Mouse (Mus musculus): ENCODE measurements around the gene Hmgb4. TPM values are rescaled to one million over a fixed set of nuclear protein-coding genes. Genes with fewer than 3 reads are reported as not detected.
A peak's percentile ranks its signal among the peaks of the same experiment; 100 is the strongest.

The Hmgb4 gene
- polyA plus RNA-seq, 1 experiment from 2014 or later, result not detected

- Histone ChIP-seq H3K9ac (replicated peaks; ENCODE audit: low read length) (no peak overlapping the region), H3K4me3 (ENCODE audit: low read depth, low read length) (no peak overlapping the region), H3K27ac (replicated peaks; ENCODE audit: low read depth, low read length) (no peak overlapping the region), H3K36me3 (replicated peaks; ENCODE audit: control insufficient read depth, insufficient read depth, low read depth, low read length) (no peaks in the 10 kb centered on the region), H3K9me3 (replicated peaks; ENCODE audit: control insufficient read depth, low read length) (no peaks in the 10 kb centered on the region), H3K4me2 (ENCODE audit: low read depth, low read length) (no peak overlapping the region), H3K4me1 (ENCODE audit: control insufficient read depth, insufficient read depth, low read length) (no peaks in the 10 kb centered on the region; the same call in 1 of the 2 replicates), H3K27me3 (ENCODE audit: control insufficient read depth, insufficient read depth, low read length) (no peaks in the 10 kb centered on the region)
- DNase-seq (ENCODE audit: low spot score), result peak; percentile 68
- WGBS, result 50% methylated on average over 2 of the region's 2 CpGs
- no peak for ATAC-seq (replicated peaks; ENCODE audit: insufficient number of reproducible peaks, low FRiP score, low TSS enrichment, low read depth)
Measured at GRCm38 (mm10) chr4:128245201-128245600, 15.6 kb downstream of the Hmgb4 start.

GRCm38 (mm10) chr4:128241854-128242356, 18.9 kb downstream of the Hmgb4 start:
- DNase-seq (ENCODE audit: low spot score) (no peak), ATAC-seq (replicated peaks; ENCODE audit: insufficient number of reproducible peaks, low FRiP score, low TSS enrichment, low read depth) (no peak)
- 56% methylated on average over 2 of the region's 2 CpGs for WGBS
- Histone ChIP-seq H3K27ac (replicated peaks; ENCODE audit: low read depth, low read length) (no peak overlapping the region), H3K4me3 (ENCODE audit: low read depth, low read length) (no peak overlapping the region), H3K36me3 (replicated peaks; ENCODE audit: control insufficient read depth, insufficient read depth, low read depth, low read length) (no peaks in the 10 kb centered on the region), H3K9ac (replicated peaks; ENCODE audit: low read length) (no peak overlapping the region), H3K4me1 (ENCODE audit: control insufficient read depth, insufficient read depth, low read length) (no peaks in the 10 kb centered on the region; the same call in 1 of the 2 replicates), H3K4me2 (ENCODE audit: low read depth, low read length) (no peak overlapping the region), H3K9me3 (replicated peaks; ENCODE audit: control insufficient read depth, low read length) (no peaks in the 10 kb centered on the region), H3K27me3 (ENCODE audit: control insufficient read depth, insufficient read depth, low read length) (no peaks in the 10 kb centered on the region)

- DNase-seq (ENCODE audit: low spot score) (no peak), ATAC-seq (replicated peaks; ENCODE audit: insufficient number of reproducible peaks, low FRiP score, low TSS enrichment, low read depth) (0 out of 2 replicates have a peak, but pooled peaks have one; percentile 23)
- no peak overlapping the region for H3K27ac ChIP-seq (replicated peaks; ENCODE audit: low read depth, low read length)
- H3K4me1 ChIP-seq (ENCODE audit: control insufficient read depth, insufficient read depth, low read length), result no peaks in the 10 kb centered on the region; the same call in 1 of the 2 replicates
- WGBS, result 11% methylated on average over 19 of the region's 19 CpGs
- no peaks in the 10 kb centered on the region for H3K27me3 ChIP-seq (ENCODE audit: control insufficient read depth, insufficient read depth, low read length)
- H3K9me3 ChIP-seq (replicated peaks; ENCODE audit: control insufficient read depth, low read length), result no peaks in the 10 kb centered on the region
- no peak overlapping the region for H3K4me2 ChIP-seq (ENCODE audit: low read depth, low read length)
- H3K36me3 ChIP-seq (replicated peaks; ENCODE audit: control insufficient read depth, insufficient read depth, low read depth, low read length), result no peaks in the 10 kb centered on the region
- H3K9ac ChIP-seq (replicated peaks; ENCODE audit: low read length), result no peak overlapping the region
- H3K4me3 ChIP-seq (ENCODE audit: low read depth, low read length), result no peak overlapping the region
Measured at GRCm38 (mm10) chr4:128241075-128241853, 19.5 kb downstream of the Hmgb4 start.

GRCm38 (mm10) chr4:128239113-128239512, 21.6 kb downstream of the Hmgb4 start:
- Histone ChIP-seq H3K9ac (replicated peaks; ENCODE audit: low read length) (no peak overlapping the region), H3K27ac (replicated peaks; ENCODE audit: low read depth, low read length) (no peak overlapping the region), H3K9me3 (replicated peaks; ENCODE audit: control insufficient read depth, low read length) (no peaks in the 10 kb centered on the region), H3K4me3 (ENCODE audit: low read depth, low read length) (no peak overlapping the region), H3K4me1 (ENCODE audit: control insufficient read depth, insufficient read depth, low read length) (no peaks in the 10 kb centered on the region; the same call in 1 of the 2 replicates), H3K4me2 (ENCODE audit: low read depth, low read length) (no peak overlapping the region), H3K36me3 (replicated peaks; ENCODE audit: control insufficient read depth, insufficient read depth, low read depth, low read length) (no peaks in the 10 kb centered on the region), H3K27me3 (ENCODE audit: control insufficient read depth, insufficient read depth, low read length) (no peaks in the 10 kb centered on the region)
- WGBS, result 69% methylated on average over 1 of the region's 1 CpGs
- no peak for ATAC-seq (replicated peaks; ENCODE audit: insufficient number of reproducible peaks, low FRiP score, low TSS enrichment, low read depth)
- no peak for DNase-seq (ENCODE audit: low spot score)

- DNase-seq (ENCODE audit: low spot score) (no peak), ATAC-seq (replicated peaks; ENCODE audit: insufficient number of reproducible peaks, low FRiP score, low TSS enrichment, low read depth) (no peak)
- no peak overlapping the region for H3K27ac ChIP-seq (replicated peaks; ENCODE audit: low read depth, low read length)
- no peaks in the 10 kb centered on the region for H3K36me3 ChIP-seq (replicated peaks; ENCODE audit: control insufficient read depth, insufficient read depth, low read depth, low read length)
- WGBS, result 86% methylated on average over 13 of the region's 13 CpGs
- H3K4me3 ChIP-seq (ENCODE audit: low read depth, low read length), result no peak overlapping the region
- H3K4me2 ChIP-seq (ENCODE audit: low read depth, low read length), result no peak overlapping the region
- H3K4me1 ChIP-seq (ENCODE audit: control insufficient read depth, insufficient read depth, low read length), result no peaks in the 10 kb centered on the region
- no peaks in the 10 kb centered on the region for H3K9me3 ChIP-seq (replicated peaks; ENCODE audit: control insufficient read depth, low read length)
- H3K9ac ChIP-seq (replicated peaks; ENCODE audit: low read length), result no peak overlapping the region
- no peaks in the 10 kb centered on the region for H3K27me3 ChIP-seq (ENCODE audit: control insufficient read depth, insufficient read depth, low read length)
Measured at GRCm38 (mm10) chr4:128233458-128233857, 27.3 kb downstream of the Hmgb4 start.

- Histone ChIP-seq H3K4me1 (ENCODE audit: control insufficient read depth, insufficient read depth, low read length) (no peaks in the 10 kb centered on the region), H3K4me2 (ENCODE audit: low read depth, low read length) (no peak overlapping the region), H3K36me3 (replicated peaks; ENCODE audit: control insufficient read depth, insufficient read depth, low read depth, low read length) (no peaks in the 10 kb centered on the region), H3K27ac (replicated peaks; ENCODE audit: low read depth, low read length) (no peak overlapping the region), H3K9ac (replicated peaks; ENCODE audit: low read length) (no peak overlapping the region), H3K27me3 (ENCODE audit: control insufficient read depth, insufficient read depth, low read length) (no peaks in the 10 kb centered on the region), H3K9me3 (replicated peaks; ENCODE audit: control insufficient read depth, low read length) (no peaks in the 10 kb centered on the region), H3K4me3 (ENCODE audit: low read depth, low read length) (no peak overlapping the region)
- ATAC-seq (replicated peaks; ENCODE audit: insufficient number of reproducible peaks, low FRiP score, low TSS enrichment, low read depth) (peak; percentile 52; the same call in 1 of the 2 replicates), DNase-seq (ENCODE audit: low spot score) (peak; percentile 58)
- 17% methylated on average over 12 of the region's 13 CpGs for WGBS
Measured at GRCm38 (mm10) chr4:128227377-128228316, 33.1 kb downstream of the Hmgb4 start.

- H3K27ac ChIP-seq (replicated peaks; ENCODE audit: low read depth, low read length), result no peak overlapping the region
- no peaks in the 10 kb centered on the region for H3K27me3 ChIP-seq (ENCODE audit: control insufficient read depth, insufficient read depth, low read length)
- ATAC-seq (replicated peaks; ENCODE audit: insufficient number of reproducible peaks, low FRiP score, low TSS enrichment, low read depth) (no peak), DNase-seq (ENCODE audit: low spot score) (no peak)
- no peaks in the 10 kb centered on the region for H3K4me1 ChIP-seq (ENCODE audit: control insufficient read depth, insufficient read depth, low read length)
- no peak overlapping the region for H3K9ac ChIP-seq (replicated peaks; ENCODE audit: low read length)
- no peaks in the 10 kb centered on the region for H3K36me3 ChIP-seq (replicated peaks; ENCODE audit: control insufficient read depth, insufficient read depth, low read depth, low read length)
- no peak overlapping the region for H3K4me2 ChIP-seq (ENCODE audit: low read depth, low read length)
- WGBS, result 57% methylated on average over 6 of the region's 6 CpGs
- no peaks in the 10 kb centered on the region for H3K9me3 ChIP-seq (replicated peaks; ENCODE audit: control insufficient read depth, low read length)
- H3K4me3 ChIP-seq (ENCODE audit: low read depth, low read length), result no peak overlapping the region
Measured at GRCm38 (mm10) chr4:128224453-128224852, 36.3 kb downstream of the Hmgb4 start.

Data from embryonic facial prominence, embryonic 11.5 days (tissue).